Mouse (Mus musculus) C2C12 (cell line): ENCODE results near the gene Ndufb6. TPM values are rescaled to one million over a fixed set of nuclear protein-coding genes. Genes with fewer than 3 reads are reported as not detected.

Experiments
- H3K27me3 ChIP-seq: one replicate; pipeline ENCODE4 v1.6.1; 2011; ENCODE audit not compliant: control insufficient read depth, insufficient read depth, insufficient read length
- H3K36me3 ChIP-seq: one replicate; pipeline ENCODE4 v1.6.1; 2011; ENCODE audit not compliant: control insufficient read depth, insufficient read depth
- H3K4me3 ChIP-seq: one replicate; pipeline ENCODE4 v1.5.1; 2011; ENCODE audit warnings: mild to moderate bottlenecking, control low read depth; ENCODE audit not compliant: poor library complexity, insufficient read depth, severe bottlenecking
- H3K79me2 ChIP-seq: one replicate; pipeline ENCODE4 v1.6.1; 2011; ENCODE audit not compliant: control insufficient read depth, insufficient read depth
- H3K79me3 ChIP-seq: one replicate; pipeline ENCODE4 v1.6.1; 2011; ENCODE audit warnings: low read depth, control low read depth
- H3ac ChIP-seq: one replicate; pipeline ENCODE3; 2011; ENCODE audit warnings: low read depth; ENCODE audit not compliant: control insufficient read depth, insufficient read length
- CEBPB ChIP-seq: IDR thresholded peaks from one replicate; pipeline ENCODE4 v1.6.1; 2011; ENCODE audit warnings: low read depth, mild to moderate bottlenecking, control low read depth, moderate library complexity
- CTCF ChIP-seq: IDR thresholded peaks from one replicate; pipeline ENCODE4 v1.5.1; 2011; ENCODE audit not compliant: control insufficient read depth, insufficient read depth, insufficient read length
- FOSL1 ChIP-seq: IDR thresholded peaks from one replicate; pipeline ENCODE4 v1.8.0; 2011; ENCODE audit warnings: mild to moderate bottlenecking, low read length; ENCODE audit not compliant: poor library complexity, insufficient read depth, severe bottlenecking
- MAX ChIP-seq: IDR thresholded peaks from one replicate; pipeline ENCODE4 v1.6.1; 2011; ENCODE audit warnings: mild to moderate bottlenecking, control low read depth
- MYOD1 ChIP-seq: IDR thresholded peaks from one replicate; pipeline ENCODE4 v1.6.1; 2011; ENCODE audit warnings: low read depth; ENCODE audit not compliant: control insufficient read depth, insufficient read length
- MYOG ChIP-seq: IDR thresholded peaks from one replicate; pipeline ENCODE4 v1.6.1; 2011; ENCODE audit not compliant: control insufficient read depth, insufficient read length; ENCODE audit errors: extremely low read depth
- USF1 ChIP-seq: IDR thresholded peaks from one replicate; pipeline ENCODE4 v1.6.1; 2011; ENCODE audit warnings: low read depth, mild to moderate bottlenecking, control low read depth, moderate library complexity
- polyA plus RNA-seq: library from polyadenylated mRNA; unstranded; fragments of >200 nt; fragmentation: generic; extraction: Trizol; gene quantifications from one replicate; pipeline ENCODE4 v1.2.1, GENCODE M21; 2012; ENCODE audit warnings: missing spikeins

The Ndufb6 gene
- polyA plus RNA-seq, 1 experiment, result 273 TPM

DNA sequence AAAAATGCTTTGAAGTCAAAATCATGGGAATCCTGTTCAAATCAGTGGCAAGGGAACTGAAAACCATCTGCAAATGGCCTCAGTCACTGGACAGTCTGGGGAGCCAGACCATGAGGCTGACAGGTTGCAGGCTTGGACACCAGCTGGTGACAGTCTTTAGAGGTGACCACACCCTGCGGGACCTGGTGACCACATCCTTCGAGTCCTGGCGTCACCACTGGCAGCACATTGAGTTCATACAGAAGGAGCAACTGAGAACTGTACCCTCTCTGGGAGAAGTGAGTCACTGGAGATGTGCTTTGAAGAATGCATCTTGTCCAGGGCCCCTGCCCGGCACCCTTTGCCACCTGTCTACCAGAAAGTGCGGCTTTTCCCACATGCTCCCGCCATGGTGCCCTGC is 49.5 kb downstream of the Ndufb6 start:
- H3K36me3 ChIP-seq, result peaks cover 6% of the 10 kb centered on the region
- no peak overlapping the region for H3K4me3 ChIP-seq
- H3K79me2 ChIP-seq, result no peaks in the 10 kb centered on the region
- no peak for TF ChIP-seq MAX
- TF ChIP-seq FOSL1, result no peak
- no peak overlapping the region for H3ac ChIP-seq
- H3K79me3 ChIP-seq, result no peaks in the 10 kb centered on the region
- H3K27me3 ChIP-seq, result no peaks in the 10 kb centered on the region

GRCm38 (mm10) chr4:40227886-40228285 is 51.3 kb downstream of the Ndufb6 start:
- Histone ChIP-seq H3ac (no peak overlapping the region), H3K4me3 (no peak overlapping the region), H3K79me2 (no peaks in the 10 kb centered on the region), H3K79me3 (no peaks in the 10 kb centered on the region), H3K36me3 (peaks cover 6% of the 10 kb centered on the region), H3K27me3 (no peaks in the 10 kb centered on the region)
- TF ChIP-seq FOSL1, result no peak
- TF ChIP-seq CEBPB, result no peak
- no peak for TF ChIP-seq MAX
- no peak for TF ChIP-seq USF1
- TF ChIP-seq CTCF, result no peak
- TF ChIP-seq MYOD1, result no peak

DNA sequence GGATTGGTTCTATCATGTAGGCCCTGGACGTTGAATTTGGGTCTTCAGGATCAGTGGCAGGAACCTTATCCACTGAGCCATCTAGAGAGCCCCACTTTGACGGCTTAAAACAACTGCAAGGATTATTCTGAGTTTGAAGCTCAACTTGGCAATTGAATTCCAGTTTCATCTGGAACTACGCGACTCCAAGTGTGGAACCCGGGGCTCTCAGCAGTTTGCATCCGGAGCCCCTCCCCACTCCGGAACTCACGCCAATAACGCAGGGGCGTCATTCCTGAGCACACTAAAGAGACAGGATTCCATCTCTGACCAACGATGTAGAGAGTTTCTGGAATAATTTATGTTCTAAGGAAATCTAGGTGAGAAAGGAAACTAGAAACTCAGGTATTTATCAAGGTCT is 52.1 kb downstream of the Ndufb6 start:
- no peak for TF ChIP-seq MYOD1
- peaks cover 6% of the 10 kb centered on the region for H3K36me3 ChIP-seq

GRCm38 (mm10) chr4:40226095-40226494 is 53.1 kb downstream of the Ndufb6 start:
- Histone ChIP-seq H3K36me3 (peaks cover 6% of the 10 kb centered on the region), H3K79me3 (no peaks in the 10 kb centered on the region), H3ac (no peak overlapping the region), H3K27me3 (no peaks in the 10 kb centered on the region), H3K4me3 (no peak overlapping the region), H3K79me2 (no peaks in the 10 kb centered on the region)
- TF ChIP-seq MYOD1 (no peak), MAX (no peak), CTCF (no peak), FOSL1 (no peak), CEBPB (no peak), MYOG (no peak), USF1 (no peak)

More for the DNA sequence above, 52.1 kb downstream of the Ndufb6 start:
- H3K79me3 ChIP-seq, result no peaks in the 10 kb centered on the region
- no peaks in the 10 kb centered on the region for H3K79me2 ChIP-seq
- H3K27me3 ChIP-seq, result no peaks in the 10 kb centered on the region
- H3K4me3 ChIP-seq, result no peak overlapping the region
- no peak overlapping the region for H3ac ChIP-seq

- no peak for TF ChIP-seq MAX
- no peak for TF ChIP-seq USF1
- no peak for TF ChIP-seq FOSL1
- no peak for TF ChIP-seq MYOG
- TF ChIP-seq CEBPB, result no peak
- TF ChIP-seq MYOD1, result no peak
- Histone ChIP-seq H3K79me3 (no peaks in the 10 kb centered on the region), H3K27me3 (no peaks in the 10 kb centered on the region), H3ac (no peak overlapping the region), H3K36me3 (no peaks in the 10 kb centered on the region), H3K4me3 (no peak overlapping the region), H3K79me2 (no peaks in the 10 kb centered on the region)
These were observed 57.2 kb downstream of the Ndufb6 start for GRCm38 (mm10) chr4:40221876-40222585.

DNA sequence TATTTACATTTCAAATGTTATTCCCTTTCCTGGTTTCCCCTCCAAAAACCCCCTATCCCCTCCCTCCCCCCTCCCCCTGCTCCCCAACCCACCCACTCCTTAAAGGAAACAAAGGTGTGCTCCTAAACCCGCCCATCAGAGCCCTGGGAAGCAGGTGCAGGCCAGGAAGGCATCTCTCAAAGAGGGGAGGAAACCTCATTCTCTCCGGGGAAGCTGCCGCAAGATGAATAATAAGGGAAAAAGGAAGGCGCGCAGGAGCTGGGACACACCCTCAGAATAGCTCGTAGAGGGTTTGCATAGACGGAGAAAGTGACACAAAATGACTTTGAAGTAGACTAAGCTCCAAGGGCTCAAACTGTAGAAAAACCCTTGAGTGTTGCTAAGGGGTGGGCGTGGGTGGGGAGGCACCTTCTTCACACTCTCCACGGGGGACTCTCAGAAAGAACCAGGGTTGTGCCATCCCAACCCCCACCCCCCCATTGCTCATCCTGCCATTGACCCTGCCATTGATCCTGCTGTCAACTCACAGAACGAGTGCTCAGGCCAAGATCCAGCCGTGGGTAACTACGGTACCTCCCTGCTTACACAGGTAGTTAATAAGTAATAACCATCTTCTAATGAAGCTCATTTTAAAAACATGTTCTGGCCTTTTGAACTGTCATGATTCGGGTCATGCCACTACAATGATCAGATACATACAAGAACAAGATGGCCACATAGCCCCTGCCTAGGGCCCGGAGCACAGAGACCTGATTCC is 58.0 kb downstream of the Ndufb6 start:
- Histone ChIP-seq H3K27me3 (no peaks in the 10 kb centered on the region), H3ac (no peak overlapping the region), H3K79me3 (no peaks in the 10 kb centered on the region), H3K36me3 (no peaks in the 10 kb centered on the region), H3K4me3 (no peak overlapping the region), H3K79me2 (no peaks in the 10 kb centered on the region)
- TF ChIP-seq USF1, result no peak
- TF ChIP-seq CEBPB, result no peak
- no peak for TF ChIP-seq FOSL1
- no peak for TF ChIP-seq MYOD1
- TF ChIP-seq MAX, result no peak
- TF ChIP-seq CTCF, result no peak
- no peak for TF ChIP-seq MYOG

Other genes starting within 250 kb of the Ndufb6 start
- 32.6 TPM for gene Aco1, start 136.3 kb downstream of the Ndufb6 start, polyA plus RNA-seq
- gene Ddx58, start 39.6 kb downstream of the Ndufb6 start, polyA plus RNA-seq, result 1.4 TPM
- gene Smim27, start 9.8 kb downstream of the Ndufb6 start, polyA plus RNA-seq, result 5.2 TPM
- gene Topors, start 9.6 kb downstream of the Ndufb6 start, polyA plus RNA-seq, result 13.2 TPM
- not detected for gene Tmem215, start 192.8 kb upstream of the Ndufb6 start, polyA plus RNA-seq